ENCODE assay signal across 18 mouse cellular contexts in the genomic region with DNA sequence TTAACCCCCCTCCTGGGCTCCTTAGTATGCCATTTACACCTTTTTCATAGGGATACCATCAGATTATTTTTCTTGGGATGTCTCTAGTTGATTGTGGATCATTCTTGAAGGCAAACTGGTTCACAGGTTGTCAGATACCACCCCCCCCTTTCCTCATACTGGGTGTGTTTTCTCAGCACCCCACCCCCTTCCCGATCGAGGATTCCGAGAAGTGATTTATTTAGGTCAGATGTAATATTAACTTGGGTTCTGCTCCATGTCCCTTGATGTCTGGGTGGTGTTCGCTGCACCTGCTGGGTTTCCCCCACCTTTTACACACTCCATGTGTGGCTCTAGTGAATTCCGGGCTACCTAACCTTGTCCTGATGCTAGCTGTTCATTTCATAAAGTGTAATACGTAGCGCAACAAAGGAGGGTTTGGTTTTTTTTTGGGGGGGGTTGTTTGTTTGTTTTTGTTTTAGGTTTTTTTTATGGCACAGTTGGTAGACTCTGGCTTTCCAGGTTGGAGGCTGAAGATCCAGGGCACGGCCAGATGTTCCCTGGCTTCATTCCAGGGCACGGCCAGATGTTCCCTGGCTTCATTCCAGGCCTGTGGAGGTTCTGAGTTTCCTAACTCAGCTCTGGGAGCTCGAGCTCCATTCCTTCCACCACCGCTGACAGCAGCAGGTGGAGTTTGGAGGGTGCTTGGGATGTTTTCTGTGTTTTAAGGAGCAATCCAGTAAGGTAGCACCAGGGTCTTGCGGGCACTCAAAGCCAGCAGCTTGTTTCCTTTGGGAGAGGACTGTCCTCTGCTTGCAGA. TPM values are rescaled to one million over a fixed set of nuclear protein-coding genes. Genes with fewer than 3 reads are reported as not detected.
DNase-seq lines count a peak whose midpoint lies in the region; ATAC-seq and TF ChIP-seq lines count a peak whose summit lies in the region.
"Had no signal": no experiment of that assay in that cellular context is flagged by ENCODE, and none has a peak within 500 bp of the region (broad histone marks: within the 10 kb centered on the region; RNA-seq: fewer than 3 reads in every experiment).

No protein-coding gene starts in this region.

- H3K9ac ChIP-seq in lung, embryonic 14.5 days: no peak overlapping the region
- H3K9ac ChIP-seq in limb, embryonic 14.5 days (ENCODE audit: low read depth, low read length, severe bottlenecking): no peak overlapping the region
- H3K9ac ChIP-seq: lung, embryonic 15.5 days; midbrain, embryonic 12.5 days; neural tube, embryonic 13.5 days; stomach, embryonic 15.5 days had no signal

- TF ChIP-seq CTCF in lung, embryonic 14.5 days (IDR thresholded peaks at IDR 0.05; ENCODE audit: low read depth): no peak
- no peak for TF ChIP-seq CTCF in lung, adult 2 months (IDR thresholded peaks at IDR 0.05; ENCODE audit: insufficient read depth, low read length)

- H3K27me3 ChIP-seq in lung, embryonic 14.5 days (ENCODE audit: insufficient read depth, low read length): no peaks in the 10 kb centered on the region
- H3K27me3 ChIP-seq in limb, embryonic 14.5 days (ENCODE audit: control insufficient read depth, insufficient read depth, low read length): no peaks in the 10 kb centered on the region
- H3K27me3 ChIP-seq: lung, embryonic 15.5 days; neural tube, embryonic 13.5 days; stomach, embryonic 15.5 days had no signal

- no peak for ATAC-seq in lung, embryonic 14.5 days (ENCODE audit: insufficient read depth)
- ATAC-seq in limb, embryonic 14.5 days (ENCODE audit: low FRiP score, low read depth): no peak
- ATAC-seq in CD4-positive, CD25-positive, alpha-beta regulatory T cell, adult 4 months: no peak

- H3K4me1 ChIP-seq in lung, embryonic 14.5 days (ENCODE audit: insufficient read depth): no peaks in the 10 kb centered on the region
- no peaks in the 10 kb centered on the region for H3K4me1 ChIP-seq in lung, adult 2 months (ENCODE audit: control insufficient read depth, insufficient read depth, low read length)
- peaks cover 8% of the 10 kb centered on the region for H3K4me1 ChIP-seq in limb, embryonic 14.5 days (ENCODE audit: control insufficient read depth, insufficient read depth, low read length)
- H3K4me1 ChIP-seq: lung, embryonic 15.5 days; neural tube, embryonic 13.5 days had no signal

- TF ChIP-seq POLR2A in lung, adult 2 months (IDR thresholded peaks at IDR 0.05; ENCODE audit: borderline replicate concordance, extremely low read depth, low read depth, low read length): no peak
- no peak for TF ChIP-seq POLR2A in limb, embryonic 14.5 days (IDR thresholded peaks at IDR 0.05; ENCODE audit: borderline replicate concordance, extremely low read depth, insufficient read depth, insufficient read length)

- no peaks in the 10 kb centered on the region for H3K36me3 ChIP-seq in lung, embryonic 14.5 days (ENCODE audit: insufficient read depth)
- H3K36me3 ChIP-seq in limb, embryonic 14.5 days (ENCODE audit: control insufficient read depth, insufficient read depth, low read length): no peaks in the 10 kb centered on the region
- H3K36me3 ChIP-seq: G1E; lung, embryonic 15.5 days; midbrain, embryonic 12.5 days; neural tube, embryonic 13.5 days; stomach, embryonic 15.5 days had no signal

- H3K4me3 ChIP-seq in lung, embryonic 14.5 days (ENCODE audit: low read depth, low read length): no peak overlapping the region
- no peak overlapping the region for H3K4me3 ChIP-seq in lung, adult 2 months (replicated peaks; ENCODE audit: extremely low read depth, low read depth, low read length)
- no peak overlapping the region for H3K4me3 ChIP-seq in limb, embryonic 14.5 days (replicated peaks; ENCODE audit: low read length)
- H3K4me3 ChIP-seq: gastrocnemius, adult 2 months; lung, embryonic 15.5 days; midbrain, embryonic 12.5 days; neural tube, embryonic 13.5 days; stomach, embryonic 15.5 days had no signal

- 60% methylated on average over 12 of the region's 12 CpGs for WGBS in lung, embryonic 14.5 days
- WGBS in lung, adult 2 months: 65% methylated on average over 12 of the region's 12 CpGs
- 48% methylated on average over 12 of the region's 12 CpGs for WGBS in limb, embryonic 14.5 days

- H3K4me2 ChIP-seq in lung, embryonic 14.5 days: no peak overlapping the region
- no peak overlapping the region for H3K4me2 ChIP-seq in limb, embryonic 14.5 days (replicated peaks; ENCODE audit: low read depth, low read length, severe bottlenecking)
- H3K4me2 ChIP-seq: liver, embryonic 11.5 days; lung, embryonic 15.5 days; midbrain, embryonic 12.5 days; neural tube, embryonic 13.5 days; stomach, embryonic 15.5 days had no signal

- peak; percentile 30 for DNase-seq in adrenal gland, postnatal 14 days
- no peak for DNase-seq in adrenal gland, adult 2 months
- DNase-seq in lung, embryonic 14.5 days: peak; percentile 41
- DNase-seq in lung, adult 2 months: no peak
- DNase-seq in kidney, adult 9 months: peak; percentile 48
- DNase-seq in limb, embryonic 14.5 days (ENCODE audit: low spot score): peak; percentile 55
- DNase-seq in left cerebral cortex, adult 8-10 months (ENCODE audit: low spot score in 2 of 2): no peak
- DNase-seq: cerebellum, adult 8-10 months; gastrocnemius, adult 2 months; right cerebral cortex, postnatal 14 days had no signal

- H3K9me3 ChIP-seq in lung, embryonic 14.5 days (ENCODE audit: low read depth, low read length): no peaks in the 10 kb centered on the region
- no peaks in the 10 kb centered on the region for H3K9me3 ChIP-seq in limb, embryonic 14.5 days (ENCODE audit: control insufficient read depth, low read length)
- H3K9me3 ChIP-seq: lung, embryonic 15.5 days; midbrain, embryonic 12.5 days; neural tube, embryonic 13.5 days; stomach, embryonic 15.5 days had no signal

- no peak overlapping the region for H3K27ac ChIP-seq in lung, embryonic 14.5 days (ENCODE audit: low read depth)
- H3K27ac ChIP-seq in limb, embryonic 14.5 days (replicated peaks; ENCODE audit: low read depth, low read length): no peak overlapping the region
- H3K27ac ChIP-seq: gastrocnemius, adult 2 months; lung, embryonic 15.5 days; midbrain, embryonic 12.5 days; neural tube, embryonic 13.5 days; stomach, embryonic 15.5 days had no signal

RNA-seq across cellular contexts. Expression of a gene that starts 37.1 kb away (rescaled TPM):
- total RNA-seq in adrenal gland, postnatal 14 days (2021): 3.9 and 4.6 TPM in 2 replicates
- 1 to 10 TPM; 2.1 to 6.2 TPM for total RNA-seq in adrenal gland, adult 2 months (2021)
- polyA plus RNA-seq in adrenal gland, adult 2 months (2012; rRNA removed): 1.4 and 3.0 TPM in 2 replicates
- 1.7 and 2.3 TPM in 2 replicates for polyA plus RNA-seq in lung, embryonic 14.5 days (2014; fragmentation: Nextera tagmentation; extraction: Ambion mirVana)
- polyA plus RNA-seq in lung, adult 2 months (2012; rRNA removed): 3.5 TPM in 2 replicates
- polyA plus RNA-seq in limb, embryonic 14.5 days (2012; rRNA removed): 0.28 and 0.35 TPM in 2 replicates
- 0.40 and 0.76 TPM in 2 replicates for polyA plus RNA-seq in limb, embryonic 14.5 days (2014; fragmentation: Nextera tagmentation; extraction: Ambion mirVana)
- under 1 TPM in 1 of 2 experiments, not detected in 1; 0.56 TPM for polyA plus RNA-seq in CD4-positive, CD25-positive, alpha-beta regulatory T cell, adult 4 months (2017; shearing (Covaris generic))
- 1 to 10 TPM; 1.1 to 2.4 (median 1.4) TPM for total RNA-seq in left cerebral cortex, adult 8-10 months (2022)
- total RNA-seq: monocyte, adult 5-6 weeks had no signal
- polyA plus RNA-seq: G1E had no signal

Comparison
In these comparisons a context has a peak if more than half of its experiments do, and no peak if none do; other contexts are left out.
1. DNase-seq: peak in adrenal gland, postnatal 14 days (single experiment), lung, embryonic 14.5 days (single experiment), kidney, adult 9 months (single experiment) and limb, embryonic 14.5 days (single experiment); none in adrenal gland, adult 2 months (single experiment), lung, adult 2 months (single experiment) and left cerebral cortex, adult 8-10 months (0 of 2).